Mouse (Mus musculus) kidney, adult 8-10 months (tissue): ENCODE results near the gene Tango6.

Source experiments
- DNase-seq, 2 experiments: peaks; one replicate each; pipeline ENCODE4 v3.0.0; 2022

Tango6 gene

GRCm38 (mm10) chr8:106818626-106819515, 136.0 kb downstream of the Tango6 start:
- peak; percentile 11 to 20 for DNase-seq

DNA sequence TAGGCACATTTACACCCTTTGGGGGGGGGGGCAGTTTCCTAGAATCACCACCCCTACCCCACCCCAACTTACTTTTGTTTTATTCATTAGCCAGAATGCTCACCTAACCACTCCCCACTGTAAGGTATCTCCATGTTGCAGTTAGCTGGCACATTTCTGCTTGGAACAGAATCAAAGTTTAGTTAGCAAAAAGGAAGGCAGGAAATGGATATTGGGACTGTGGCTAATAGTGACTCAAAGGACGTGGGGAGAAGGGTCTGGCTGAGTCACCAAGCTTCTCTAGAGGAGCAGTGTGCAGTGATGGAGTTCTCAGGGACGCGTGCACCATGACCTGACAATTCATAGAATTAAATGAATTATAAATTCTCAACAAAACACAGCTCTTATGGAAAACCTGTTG, 136.7 kb downstream of the Tango6 start:
- no peak for DNase-seq

DNA sequence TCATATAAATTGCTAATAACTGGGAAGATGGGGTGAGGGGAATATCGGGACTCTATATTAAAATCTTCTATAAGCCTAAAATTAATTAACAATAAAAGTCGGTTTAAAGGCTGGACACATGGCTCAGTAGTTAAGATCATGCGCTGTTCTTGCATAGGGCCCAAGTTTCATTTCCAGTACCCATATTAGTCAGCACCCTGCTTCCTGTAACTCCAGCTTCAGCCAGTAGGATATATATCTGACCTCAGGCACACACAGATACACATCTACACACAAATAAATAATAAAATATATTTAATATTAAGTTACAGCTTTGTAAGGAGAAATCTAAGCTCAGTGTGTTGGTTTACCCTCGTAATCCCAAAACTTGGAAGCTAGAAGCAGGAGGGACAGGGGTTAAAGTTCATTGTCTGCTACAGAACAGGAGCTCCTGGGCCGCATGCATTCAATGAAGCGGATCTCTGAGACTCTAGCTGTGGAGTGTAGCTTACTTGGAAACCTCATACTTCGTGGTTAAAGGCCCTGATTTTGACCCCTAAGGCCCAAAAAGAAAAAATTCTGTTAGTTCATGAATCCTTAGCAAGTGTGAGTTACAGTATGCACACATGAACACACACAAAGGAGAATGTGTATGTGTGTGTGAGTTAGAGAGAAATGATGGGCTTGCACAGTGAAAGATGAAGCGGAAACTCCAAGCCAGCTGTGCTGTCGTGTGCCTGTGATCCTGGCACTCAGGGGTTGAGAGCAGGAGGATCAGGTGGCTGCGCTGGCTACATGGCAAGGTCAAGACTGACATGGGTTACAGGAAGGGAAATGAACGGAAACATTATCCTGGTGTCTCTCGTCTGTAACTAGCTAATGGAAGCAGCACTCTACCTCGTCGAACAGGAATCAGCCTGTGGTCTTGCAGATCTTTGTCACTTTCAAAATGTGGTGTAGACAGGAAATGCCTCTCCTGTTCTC, 138.0 kb downstream of the Tango6 start:
- peak in 1 of 2 experiments; percentile 19 for DNase-seq

DNA sequence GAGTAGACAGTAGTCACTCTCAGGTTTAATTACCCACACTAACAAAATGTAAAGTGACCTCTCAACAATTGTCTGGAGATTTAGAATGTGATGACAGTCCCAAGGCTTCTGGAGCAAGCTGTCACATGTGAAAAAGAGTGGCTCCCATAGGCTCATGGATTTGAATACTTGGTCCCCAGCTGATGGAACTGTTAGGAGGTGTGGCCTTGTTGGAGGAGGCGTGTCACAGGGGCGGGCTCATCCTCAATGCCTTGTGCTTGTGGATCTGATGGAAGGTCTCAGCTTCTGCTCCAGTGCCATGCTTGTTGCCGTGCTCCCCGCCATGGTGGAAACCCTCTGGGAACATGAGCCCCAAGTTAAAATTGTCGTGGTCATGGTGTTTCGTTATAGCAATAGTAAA, 146.1 kb downstream of the Tango6 start:
- DNase-seq: no peak

GRCm38 (mm10) chr8:106829526-106830045, 146.7 kb downstream of the Tango6 start:
- peak; percentile 28 to 31 for DNase-seq

GRCm38 (mm10) chr8:106834899-106835298, 152.0 kb downstream of the Tango6 start:
- peak in 1 of 2 experiments; percentile 25 for DNase-seq

DNA sequence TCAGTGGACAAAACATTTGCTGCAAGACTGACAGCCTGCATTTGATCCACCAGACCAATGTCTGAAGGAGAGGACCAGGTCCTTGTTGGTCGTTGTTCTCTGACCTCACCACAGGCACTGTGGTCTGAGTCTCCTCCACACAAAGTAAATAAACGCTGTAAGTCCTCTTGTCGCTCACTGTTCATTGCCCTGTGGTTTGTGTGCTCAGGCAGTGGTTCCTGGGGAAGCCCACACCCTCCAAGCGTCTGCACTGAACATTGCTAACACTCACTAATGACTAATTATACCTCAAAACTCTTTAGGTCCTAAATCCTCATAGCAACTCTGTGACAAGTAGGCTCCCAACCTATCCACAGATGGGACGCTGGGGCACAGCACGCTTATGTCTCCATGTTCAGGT, 153.7 kb downstream of the Tango6 start:
- no peak for DNase-seq

DNA sequence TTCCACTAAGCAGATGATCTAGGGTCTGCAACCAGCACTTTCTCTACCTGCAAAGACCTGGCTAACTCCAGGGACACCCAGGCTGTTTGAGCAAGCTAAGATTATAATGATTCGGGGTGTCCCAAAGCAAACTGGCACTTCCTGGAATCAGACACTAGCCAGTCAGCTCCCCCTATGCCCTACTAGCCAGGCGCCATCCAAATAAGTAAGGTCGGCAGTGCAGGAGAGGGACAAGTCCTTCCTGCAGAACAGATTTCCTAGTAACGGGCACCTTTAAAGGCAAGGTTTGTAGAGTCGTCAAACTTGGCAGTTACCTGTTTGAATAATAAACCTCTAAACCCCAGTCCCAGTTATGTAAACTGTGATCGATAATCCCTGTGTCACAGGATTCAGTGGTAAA, 155.9 kb downstream of the Tango6 start:
- no peak for DNase-seq

GRCm38 (mm10) chr8:106839209-106840001, 156.5 kb downstream of the Tango6 start:
- no peak for DNase-seq

- DNase-seq: no peak
Observed at GRCm38 (mm10) chr8:106850034-106850433, 167.2 kb downstream of the Tango6 start.

DNA sequence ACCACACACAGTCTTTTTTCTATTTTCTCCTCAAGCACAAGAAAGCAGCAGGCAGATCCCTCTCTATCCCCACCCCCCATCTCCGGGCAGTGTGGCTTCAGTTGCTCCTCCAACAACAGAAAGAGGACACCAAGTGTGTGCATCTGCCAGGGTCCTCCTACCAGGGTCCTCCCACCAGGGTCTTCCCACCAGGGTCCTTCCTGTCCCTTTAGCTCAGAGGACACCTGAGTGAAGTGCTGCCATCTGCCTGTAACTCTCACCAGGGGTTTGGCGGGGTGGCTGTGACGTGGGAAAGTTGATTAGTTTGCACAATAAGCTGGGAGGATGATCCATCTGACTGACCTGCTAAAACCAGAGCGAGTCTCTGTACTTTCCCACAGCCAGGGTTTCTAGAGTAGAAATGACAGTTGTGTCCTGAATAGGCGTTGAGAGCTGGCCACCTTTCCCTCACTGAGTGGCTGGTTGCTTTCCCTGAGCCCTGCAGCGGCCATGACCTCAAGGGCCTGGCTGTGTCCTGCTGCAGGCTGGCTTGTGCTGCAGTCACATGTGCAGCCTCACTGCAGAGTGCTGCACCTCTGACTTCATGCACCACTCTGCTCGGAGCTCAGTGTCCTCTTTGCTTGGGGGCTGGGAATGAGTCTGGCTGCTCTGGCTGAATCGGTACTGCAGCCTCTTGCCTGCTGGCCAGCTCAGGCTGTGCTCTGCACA, 171.8 kb downstream of the Tango6 start:
- peak in 1 of 2 experiments; percentile 22 for DNase-seq

- no peak for DNase-seq
Observed at GRCm38 (mm10) chr8:106855242-106855562, 172.3 kb downstream of the Tango6 start.

GRCm38 (mm10) chr8:106862845-106863244, 180.0 kb downstream of the Tango6 start:
- no peak for DNase-seq

GRCm38 (mm10) chr8:106865354-106865753, 182.5 kb downstream of the Tango6 start:
- DNase-seq: no peak

DNA sequence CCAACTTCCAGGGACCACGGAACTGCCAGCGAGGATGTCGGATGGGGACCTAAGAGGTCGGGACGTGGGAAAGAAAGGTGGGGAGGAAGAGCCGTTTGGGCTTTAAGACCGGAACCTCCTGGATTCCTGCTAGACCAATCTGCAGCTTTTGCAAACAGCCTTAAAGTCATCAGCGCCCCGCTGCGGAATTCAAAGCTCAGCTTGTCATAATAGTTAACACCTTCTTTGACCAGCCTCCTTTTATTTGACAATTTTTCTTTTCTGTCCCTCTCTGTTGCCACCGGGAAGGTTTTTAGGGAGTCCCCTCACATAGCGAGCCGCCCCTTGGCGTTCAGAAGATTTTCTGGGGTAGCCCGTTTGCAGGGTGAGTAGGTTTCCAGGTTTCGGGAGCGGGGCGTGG, 187.2 kb downstream of the Tango6 start, which contains the start of gene Has3:
Gene Has3 (plus strand): TSS at position 192 of the 400 bp plus-strand sequence.
- peak in 1 of 2 experiments; percentile 32 for DNase-seq

DNA sequence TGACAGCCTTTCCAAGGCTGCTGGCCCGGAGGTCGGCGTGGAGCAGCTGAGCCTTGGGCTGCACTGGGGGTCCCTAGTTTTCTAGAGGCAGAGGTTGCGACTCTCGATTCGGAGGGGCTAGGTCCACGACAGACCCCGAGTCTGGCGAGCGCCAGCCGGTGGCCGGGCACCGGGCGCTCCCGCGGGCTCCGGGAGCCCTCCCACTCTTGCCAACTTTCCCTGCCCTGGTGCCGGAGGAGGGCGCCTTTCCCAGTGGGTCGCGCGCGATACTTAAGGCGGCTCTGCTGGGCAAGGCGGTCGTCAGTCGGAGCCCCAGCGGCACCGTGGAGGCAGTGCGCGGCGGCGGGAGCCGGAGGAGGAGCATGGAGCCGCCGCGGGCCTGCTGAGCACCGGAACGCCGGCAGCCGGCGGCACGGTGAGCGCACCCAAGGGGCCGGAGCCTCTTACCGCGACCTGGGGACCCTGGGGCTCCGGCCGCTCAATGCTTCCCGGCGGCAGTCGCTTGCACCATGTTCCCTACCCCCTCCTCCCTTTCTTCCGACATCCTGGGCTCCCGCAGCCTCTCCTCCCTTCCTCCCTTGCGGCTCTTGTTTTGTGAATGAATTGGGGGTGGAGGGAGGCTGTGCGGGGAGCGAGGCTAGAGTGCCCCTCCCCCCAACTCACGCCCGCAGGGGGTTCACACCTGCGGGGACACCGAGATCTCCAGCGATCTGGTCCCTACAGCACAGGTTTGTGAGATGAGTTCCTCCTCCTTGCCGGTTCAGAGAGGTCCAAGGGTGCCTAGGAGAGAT, 187.9 kb downstream of the Tango6 start:
- peak in 1 of 2 experiments; percentile 46 for DNase-seq

GRCm38 (mm10) chr8:106871328-106871926, 188.6 kb downstream of the Tango6 start:
- DNase-seq: peak in 1 of 2 experiments; percentile 30

- DNase-seq: peak in 1 of 2 experiments; percentile 64
Observed at GRCm38 (mm10) chr8:106871931-106872371, 189.1 kb downstream of the Tango6 start.

DNA sequence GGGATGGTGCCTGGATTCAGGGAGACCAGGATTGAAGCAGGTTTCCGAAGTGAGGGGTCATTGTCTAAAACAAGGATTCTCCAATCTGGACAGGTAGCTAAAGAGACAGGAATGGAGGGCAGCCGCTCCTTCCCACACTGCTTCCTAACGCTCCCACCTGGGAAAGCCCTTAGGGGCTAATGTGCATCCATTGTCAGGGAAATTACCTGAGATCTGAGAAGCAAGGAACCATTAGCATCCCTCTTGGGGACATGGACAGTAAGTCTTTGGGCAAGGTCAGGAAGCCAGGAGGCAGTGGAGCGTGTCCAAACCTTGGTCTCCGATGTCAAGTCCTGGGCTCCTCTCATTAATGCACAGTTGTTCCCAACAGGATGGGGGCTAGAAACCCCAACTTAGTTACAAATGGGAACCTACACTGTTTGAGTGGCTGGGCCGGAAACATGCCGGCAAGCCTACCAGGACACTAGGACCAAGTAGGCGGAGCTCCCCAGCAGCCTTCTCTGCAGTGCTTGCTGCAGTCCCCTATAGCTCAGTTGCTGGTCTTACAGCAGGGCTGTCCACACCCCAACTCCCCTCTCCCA, 189.7 kb downstream of the Tango6 start:
- DNase-seq: peak in 1 of 2 experiments; percentile 23
